Mouse (Mus musculus) CH12.LX (cell line): ENCODE results near the gene Dync2li1. TPM values are rescaled to one million over a fixed set of nuclear protein-coding genes. Genes with fewer than 3 reads are reported as not detected.

Experiments used
- DNase-seq: peaks from one replicate; pipeline ENCODE4 v3.0.0-alpha.2; 2013; ENCODE audit errors: extremely low read depth
- H3K27ac ChIP-seq: 2 replicates; pipeline ENCODE4 v1.5.1; 2012; ENCODE audit warnings: low read depth, mild to moderate bottlenecking, control low read depth, moderate library complexity; ENCODE audit not compliant: insufficient read depth
- H3K27me3 ChIP-seq: replicated peaks from 2 replicates; pipeline ENCODE3; 2012; ENCODE audit warnings: inconsistent platforms
- H3K36me3 ChIP-seq, 2 experiments: replicated peaks in 1 of 2; 2 replicates each; pipeline versions ENCODE3 to v1.6.1; 2012; ENCODE audit warnings: inconsistent platforms in 1 of 2, low read length in 1 of 2, mild to moderate bottlenecking in 1 of 2, mixed read lengths in 1 of 2, moderate library complexity in 1 of 2; ENCODE audit not compliant: control insufficient read depth in 1 of 2, insufficient read depth in 1 of 2
- H3K4me1 ChIP-seq, 2 experiments: 2 replicates each; pipeline ENCODE4 v1.6.1; 2012; ENCODE audit warnings: inconsistent platforms in 1 of 2, moderate library complexity in 1 of 2; ENCODE audit not compliant: insufficient read depth in 2 of 2, control insufficient read depth in 1 of 2
- H3K4me2 ChIP-seq: 2 replicates; pipeline ENCODE4 v1.6.1; 2012; ENCODE audit warnings: low read depth, mild to moderate bottlenecking, control low read depth; ENCODE audit not compliant: poor library complexity, insufficient read depth, severe bottlenecking
- H3K4me3 ChIP-seq, 3 experiments: fragments of 150-350 bp in 1 of 3; sonication (generic) in 1 of 3; replicated peaks in 1 of 3; 2 replicates each; pipeline versions ENCODE3 to v1.5.1; 2011 to 2012; ENCODE audit warnings: low read depth in 2 of 3, low read length in 2 of 3, mild to moderate bottlenecking in 2 of 3, moderate library complexity in 2 of 3, control low read depth in 1 of 3, improper control_type of control experiment in 1 of 3, inconsistent platforms in 1 of 3, mixed read lengths in 1 of 3; ENCODE audit not compliant: poor library complexity in 1 of 3
- H3K79me2 ChIP-seq: replicated peaks from 2 replicates; pipeline ENCODE4 v1.6.1; 2012; ENCODE audit warnings: mild to moderate bottlenecking, moderate library complexity; ENCODE audit not compliant: control insufficient read depth, poor library complexity, insufficient read depth, severe bottlenecking; ENCODE audit errors: extremely low read depth
- H3K9ac ChIP-seq: 2 replicates; pipeline ENCODE4 v1.6.1; 2012; ENCODE audit warnings: low read depth, mild to moderate bottlenecking, control low read depth, moderate library complexity; ENCODE audit not compliant: insufficient read depth
- H3K9me3 ChIP-seq: replicated peaks from 2 replicates; pipeline ENCODE3; 2012; ENCODE audit warnings: low read length, inconsistent platforms, mixed read lengths
- BHLHE40 ChIP-seq: IDR thresholded peaks from 2 replicates; pipeline ENCODE4 v1.6.1; 2011; ENCODE audit warnings: mild to moderate bottlenecking, low read depth, low read length, improper control_type of control experiment
- CHD1 ChIP-seq: IDR thresholded peaks from 2 replicates; pipeline ENCODE4 v1.6.1; 2012; ENCODE audit warnings: low read depth, low read length, improper control_type of control experiment, inconsistent platforms
- CTCF ChIP-seq, 2 experiments: IDR thresholded peaks in 1 of 2; conservative IDR thresholded peaks in 1 of 2; 2 replicates each; pipeline ENCODE4 v1.5.1; 2011 to 2012; ENCODE audit warnings: low read depth in 2 of 2, low read length in 2 of 2, improper control_type of control experiment in 1 of 2, inconsistent platforms in 1 of 2, mild to moderate bottlenecking in 1 of 2, moderate library complexity in 1 of 2
- EP300 ChIP-seq: IDR thresholded peaks from 2 replicates; pipeline ENCODE4 v1.6.1; 2011; ENCODE audit warnings: low read length, improper control_type of control experiment
- ETS1 ChIP-seq: conservative IDR thresholded peaks from 2 replicates; pipeline ENCODE4 v1.6.1; 2012; ENCODE audit warnings: low read depth, mild to moderate bottlenecking, inconsistent platforms, low read length, improper control_type of control experiment, moderate library complexity
- HCFC1 ChIP-seq: IDR thresholded peaks from 2 replicates; pipeline ENCODE4 v1.6.1; 2012; ENCODE audit warnings: low read depth, mild to moderate bottlenecking, inconsistent platforms, low read length, improper control_type of control experiment
- JUND ChIP-seq: conservative IDR thresholded peaks from 2 replicates; pipeline ENCODE4 v1.6.1; 2011; ENCODE audit warnings: low read depth, low read length, improper control_type of control experiment
- KAT2A ChIP-seq: IDR thresholded peaks from 2 replicates; pipeline ENCODE4 v1.6.1; 2012; ENCODE audit warnings: low read length, improper control_type of control experiment, inconsistent platforms; ENCODE audit not compliant: insufficient replicate concordance
- MAX ChIP-seq: IDR thresholded peaks from 2 replicates; pipeline ENCODE4 v1.6.1; 2011; ENCODE audit warnings: low read length, improper control_type of control experiment
- MAZ ChIP-seq: IDR thresholded peaks from 2 replicates; pipeline ENCODE4 v1.6.1; 2012; ENCODE audit warnings: low read depth, mild to moderate bottlenecking, inconsistent platforms, low read length, improper control_type of control experiment, moderate library complexity
- MEF2A ChIP-seq: IDR thresholded peaks from 2 replicates; pipeline ENCODE4 v1.6.1; 2014; ENCODE audit warnings: low read depth, mild to moderate bottlenecking, inconsistent platforms, low read length, improper control_type of control experiment, borderline replicate concordance
- MYC ChIP-seq: IDR thresholded peaks from 2 replicates; pipeline ENCODE4 v1.6.1; 2011; ENCODE audit warnings: low read depth, mild to moderate bottlenecking, improper control_type of control experiment, low read length
- NELFE ChIP-seq: IDR thresholded peaks from 2 replicates; pipeline ENCODE4 v1.6.1; 2011; ENCODE audit warnings: low read depth, low read length, improper control_type of control experiment
- NRF1 ChIP-seq: IDR thresholded peaks from 2 replicates; pipeline ENCODE4 v1.6.1; 2014; ENCODE audit warnings: low read depth, mild to moderate bottlenecking, inconsistent platforms, low read length, improper control_type of control experiment, moderate library complexity
- POLR2A ChIP-seq: IDR thresholded peaks from 2 replicates; pipeline ENCODE4 v1.6.1; 2011; ENCODE audit warnings: low read depth, mild to moderate bottlenecking, improper control_type of control experiment, low read length
- POLR2AphosphoS2 ChIP-seq: IDR thresholded peaks from 2 replicates; pipeline ENCODE4 v1.6.1; 2011; ENCODE audit warnings: low read depth, low read length, improper control_type of control experiment
- RAD21 ChIP-seq: IDR thresholded peaks from 2 replicates; pipeline ENCODE4 v1.6.1; 2011; ENCODE audit warnings: low read depth, mild to moderate bottlenecking, low read length, improper control_type of control experiment, moderate library complexity
- RCOR1 ChIP-seq: conservative IDR thresholded peaks from 2 replicates; pipeline ENCODE4 v1.6.1; 2012; ENCODE audit warnings: low read depth, mild to moderate bottlenecking, inconsistent platforms, low read length, improper control_type of control experiment
- SMC3 ChIP-seq: IDR thresholded peaks from 2 replicates; pipeline ENCODE4 v1.6.1; 2011; ENCODE audit warnings: low read depth, low read length, improper control_type of control experiment
- TBP ChIP-seq: conservative IDR thresholded peaks from 2 replicates; pipeline ENCODE4 v1.6.1; 2011; ENCODE audit warnings: low read depth, low read length, improper control_type of control experiment
- ZC3H11A ChIP-seq: IDR thresholded peaks from 2 replicates; pipeline ENCODE4 v1.6.1; 2012; ENCODE audit warnings: low read depth, mild to moderate bottlenecking, inconsistent platforms, low read length, improper control_type of control experiment
- ZKSCAN1 ChIP-seq: IDR thresholded peaks from 2 replicates; pipeline ENCODE4 v1.6.1; 2012; ENCODE audit warnings: low read depth, inconsistent platforms, low read length, improper control_type of control experiment, borderline replicate concordance
- ZMIZ1 ChIP-seq: IDR thresholded peaks from 2 replicates; pipeline ENCODE4 v1.6.1; 2012; ENCODE audit warnings: low read depth, mild to moderate bottlenecking, inconsistent platforms, low read length, improper control_type of control experiment
- ZNF384 ChIP-seq: IDR thresholded peaks from 2 replicates; pipeline ENCODE4 v1.6.1; 2012; ENCODE audit warnings: low read depth, low read length, improper control_type of control experiment, inconsistent platforms
- dilution Hi-C: fragments of 300-500 bp; cut with MboI; formaldehyde crosslinking; loops from 2 replicates; pipeline ENCODE4 v1.14.3; 2020; ENCODE audit warnings: low sequenced_read_pairs; ENCODE audit not compliant: extremely low pct_unique_long_range_greater_than_20kb, extremely low pct_ligation_motif_present
- in situ Hi-C: fragments of 300-500 bp; cut with MboI; formaldehyde crosslinking; loops from 3 replicates; pipeline ENCODE4 v1.14.3; 2019; ENCODE audit warnings: low sequenced_read_pairs, low pct_ligation_motif_present, low pct_unique_long_range_greater_than_20kb, mixed read lengths
- polyA plus RNA-seq: library from polyadenylated mRNA; unstranded; fragments of >175 nt; gene quantifications from 2 replicates; pipeline ENCODE4 v1.2.1, GENCODE M21; 2012; ENCODE audit warnings: low read depth; ENCODE audit not compliant: insufficient read length
- total RNA-seq, 2 experiments: library from RNA; depleted of rRNA; stranded (reverse); fragments of 300-350 nt in 1 of 2; fragments of >200 nt in 1 of 2; gene quantifications; 2 replicates each; pipeline ENCODE4 v1.2.3; 2012 to 2014

The Dync2li1 gene
- total and polyA plus RNA-seq, 3 experiments: 7.6 to 12.3 (median 11.7) TPM

GRCm38 (mm10) chr17:84596501-84596900 lies 29.8 kb upstream of the Dync2li1 start:
- Histone ChIP-seq H3K27ac (no peak overlapping the region), H3K4me3 (no peak overlapping the region), H3K27me3 (no peaks in the 10 kb centered on the region), H3K79me2 (no peaks in the 10 kb centered on the region), H3K36me3 (no peaks in the 10 kb centered on the region), H3K9ac (no peak overlapping the region), H3K4me1 (no peaks in the 10 kb centered on the region), H3K4me2 (no peak overlapping the region), H3K9me3 (no peaks in the 10 kb centered on the region)
- in situ Hi-C loops: no loop called here
- dilution Hi-C loops: no loop called here
- no peak for DNase-seq
- no peak for TF ChIP-seq CHD1
- no peak for TF ChIP-seq MAX
- no peak for TF ChIP-seq RCOR1
- TF ChIP-seq TBP: no peak
- TF ChIP-seq POLR2A: no peak
- no peak for TF ChIP-seq MAZ
- no peak for TF ChIP-seq BHLHE40
- TF ChIP-seq KAT2A: no peak
- TF ChIP-seq MEF2A: no peak
- TF ChIP-seq POLR2AphosphoS2: no peak
- TF ChIP-seq JUND: no peak
- TF ChIP-seq ETS1: no peak
- no peak for TF ChIP-seq EP300
- no peak for TF ChIP-seq HCFC1
- no peak for TF ChIP-seq ZNF384

GRCm38 (mm10) chr17:84597859-84598258 lies 28.4 kb upstream of the Dync2li1 start:
- H3K36me3 ChIP-seq: no peaks in the 10 kb centered on the region
- TF ChIP-seq SMC3: peak; percentile 42
- no peak for TF ChIP-seq ZC3H11A
- TF ChIP-seq HCFC1: no peak
- TF ChIP-seq CTCF (conservative IDR thresholded peaks at IDR 0.05 in 1 of 2, IDR thresholded peaks at IDR 0.05 in 1 of 2; ENCODE audit: low read depth in 2 of 2, low read length in 2 of 2): peak in 1 of 2 experiments; percentile 51; a peak in 2 of 4 replicates
- no peak for TF ChIP-seq MYC
- TF ChIP-seq RCOR1: no peak
- TF ChIP-seq NRF1: no peak
- TF ChIP-seq JUND: no peak
- no peak for TF ChIP-seq NELFE
- TF ChIP-seq ZMIZ1: no peak
- TF ChIP-seq RAD21: peak; percentile 54
- TF ChIP-seq ZKSCAN1: no peak
- no peaks in the 10 kb centered on the region for H3K4me1 ChIP-seq
- no peaks in the 10 kb centered on the region for H3K9me3 ChIP-seq
- H3K27ac ChIP-seq: no peak overlapping the region
- H3K9ac ChIP-seq: no peak overlapping the region
- no peak overlapping the region for H3K4me3 ChIP-seq
- H3K27me3 ChIP-seq: no peaks in the 10 kb centered on the region
- dilution Hi-C loops (no loop called here), in situ Hi-C loops (no loop called here)
- no peak for DNase-seq
- H3K4me2 ChIP-seq: no peak overlapping the region
- H3K79me2 ChIP-seq: no peaks in the 10 kb centered on the region
